Mouse (Mus musculus): Measurements from ENCODE around the gene Olfr968.

DNA sequence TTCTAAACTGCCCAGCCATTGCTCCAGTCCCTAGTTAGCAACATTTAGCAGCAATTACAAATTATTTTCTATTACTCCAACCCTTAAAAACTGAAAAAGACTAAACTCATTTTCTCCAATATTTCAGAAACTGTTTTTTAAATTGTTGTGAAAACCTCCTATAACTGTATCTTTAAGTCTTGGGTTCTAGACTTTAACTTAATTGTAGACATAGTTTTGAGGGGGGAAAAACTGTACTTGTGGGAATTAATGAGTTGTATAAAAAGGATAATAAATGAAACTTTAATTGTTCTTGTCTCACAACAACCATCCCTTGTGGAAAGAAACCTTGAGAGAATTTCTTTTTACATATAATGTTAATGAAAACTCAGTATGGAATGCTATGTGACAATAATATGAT, 52.4 kb downstream of the Olfr968 start, which contains the start of gene Olfr150:
- TF ChIP-seq EP300 (IDR thresholded peaks at IDR 0.05; ENCODE audit: low read depth) (no peak), CTCF (IDR thresholded peaks at IDR 0.05; ENCODE audit: low read depth) (no peak)
